In the genomic region with DNA sequence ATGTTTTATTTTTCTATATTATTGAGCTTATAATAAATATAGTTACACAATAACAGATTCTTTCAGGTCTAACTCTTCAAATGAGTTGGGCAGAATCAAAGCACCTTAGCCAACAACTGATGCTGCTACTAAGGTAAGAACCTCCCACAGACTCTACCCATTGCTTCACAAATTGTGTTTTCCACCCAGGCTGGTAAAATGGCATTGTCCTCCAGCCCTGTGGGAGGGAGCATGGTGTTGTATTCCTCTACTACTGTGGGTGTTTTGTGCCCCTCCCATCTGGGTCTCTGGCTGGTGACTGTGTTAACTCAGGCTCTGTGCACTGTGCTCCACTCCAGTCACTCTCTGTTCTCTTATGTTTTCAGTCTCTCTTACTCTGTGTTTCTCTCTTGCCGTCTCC, we compare ENCODE assay signal across 10 mouse cellular contexts. TPM values are rescaled to one million over a fixed set of nuclear protein-coding genes. Genes with fewer than 3 reads are reported as not detected.
DNase-seq lines count a peak whose midpoint lies in the region; ATAC-seq lines count a peak whose summit lies in the region.
"Had no signal": no experiment of that assay in that cellular context is flagged by ENCODE, and none has a peak within 500 bp of the region (broad histone marks: within the 10 kb centered on the region; RNA-seq: fewer than 3 reads in every experiment).

No protein-coding gene starts in this region.

- peaks cover 38% of the 10 kb centered on the region for H3K4me1 ChIP-seq in kidney, embryonic 16.5 days (ENCODE audit: insufficient read depth, low read length)
- peaks cover 32% of the 10 kb centered on the region for H3K4me1 ChIP-seq in embryonic facial prominence, embryonic 13.5 days
- peaks cover 18% of the 10 kb centered on the region for H3K4me1 ChIP-seq in hindbrain, embryonic 14.5 days (replicated peaks; ENCODE audit: control insufficient read depth, insufficient read depth, low read length)
- H3K4me1 ChIP-seq in midbrain, embryonic 13.5 days (replicated peaks): peaks cover 33% of the 10 kb centered on the region

- H3K4me2 ChIP-seq in kidney, embryonic 16.5 days (replicated peaks; ENCODE audit: low read depth, low read length): peak overlapping the region; percentile 65
- peak overlapping the region; percentile 67 for H3K4me2 ChIP-seq in embryonic facial prominence, embryonic 13.5 days
- peak overlapping the region; percentile 62 for H3K4me2 ChIP-seq in hindbrain, embryonic 14.5 days (replicated peaks)
- H3K4me2 ChIP-seq in midbrain, embryonic 13.5 days (replicated peaks): peak overlapping the region; percentile 73

- no peak for DNase-seq in kidney, postnatal 14 days
- no peak for DNase-seq in hindbrain, embryonic 14.5 days (ENCODE audit: low spot score)
- no peak for DNase-seq in urinary bladder, postnatal 25 days (ENCODE audit: low spot score)
- DNase-seq in thymus, postnatal 36 days: no peak
- DNase-seq in kidney, adult 8-10 months: no peak
- DNase-seq: embryo, embryonic 11 days; kidney, adult 11 months had no signal

- H3K9me3 ChIP-seq in kidney, embryonic 16.5 days (ENCODE audit: low read length): no peaks in the 10 kb centered on the region
- no peaks in the 10 kb centered on the region for H3K9me3 ChIP-seq in embryonic facial prominence, embryonic 13.5 days
- H3K9me3 ChIP-seq in hindbrain, embryonic 14.5 days (ENCODE audit: control insufficient read depth, low read length): no peaks in the 10 kb centered on the region
- H3K9me3 ChIP-seq in midbrain, embryonic 13.5 days: no peaks in the 10 kb centered on the region

- no peak for ATAC-seq in kidney, embryonic 16.5 days (ENCODE audit: low FRiP score, low TSS enrichment)
- ATAC-seq in embryonic facial prominence, embryonic 13.5 days (ENCODE audit: insufficient number of reproducible peaks, insufficient read depth, low FRiP score, low TSS enrichment, low read depth): no peak
- no peak for ATAC-seq in hindbrain, embryonic 14.5 days (ENCODE audit: low FRiP score)
- no peak for ATAC-seq in midbrain, embryonic 13.5 days

- H3K27me3 ChIP-seq in kidney, embryonic 16.5 days (ENCODE audit: insufficient read depth, low read length): no peaks in the 10 kb centered on the region
- H3K27me3 ChIP-seq in embryonic facial prominence, embryonic 13.5 days: no peaks in the 10 kb centered on the region
- H3K27me3 ChIP-seq in hindbrain, embryonic 14.5 days (ENCODE audit: control insufficient read depth, insufficient read depth, low read length): no peaks in the 10 kb centered on the region
- H3K27me3 ChIP-seq in midbrain, embryonic 13.5 days: no peaks in the 10 kb centered on the region

- H3K36me3 ChIP-seq in kidney, embryonic 16.5 days (ENCODE audit: insufficient read depth, low read length): 0 out of 2 replicates have a peak, but pooled peaks cover 11% of the 10 kb centered on the region
- peaks cover 10% of the 10 kb centered on the region for H3K36me3 ChIP-seq in embryonic facial prominence, embryonic 13.5 days
- H3K36me3 ChIP-seq in hindbrain, embryonic 14.5 days (replicated peaks; ENCODE audit: control insufficient read depth, insufficient read depth): no peaks in the 10 kb centered on the region; the same call in none of the 2 replicates
- H3K36me3 ChIP-seq in midbrain, embryonic 13.5 days: peaks cover 9% of the 10 kb centered on the region

- H3K27ac ChIP-seq in kidney, embryonic 16.5 days (ENCODE audit: low read length): no peak overlapping the region
- no peak overlapping the region for H3K27ac ChIP-seq in embryonic facial prominence, embryonic 13.5 days
- no peak overlapping the region for H3K27ac ChIP-seq in hindbrain, embryonic 14.5 days
- H3K27ac ChIP-seq in midbrain, embryonic 13.5 days: 0 out of 2 replicates have a peak overlapping the region, but pooled peaks have one; percentile 9

- peak overlapping the region; percentile 79 for H3K4me3 ChIP-seq in kidney, embryonic 16.5 days (ENCODE audit: low read length)
- H3K4me3 ChIP-seq in embryonic facial prominence, embryonic 13.5 days: 0 out of 2 replicates have a peak overlapping the region, but pooled peaks have one; percentile 98
- H3K4me3 ChIP-seq in hindbrain, embryonic 14.5 days (replicated peaks; ENCODE audit: low read length): no peak overlapping the region
- H3K4me3 ChIP-seq in midbrain, embryonic 13.5 days (replicated peaks): peak overlapping the region; percentile 98; the same call in 1 of the 2 replicates

- H3K9ac ChIP-seq in kidney, embryonic 16.5 days (replicated peaks; ENCODE audit: low read length): no peak overlapping the region
- H3K9ac ChIP-seq in embryonic facial prominence, embryonic 13.5 days: peak overlapping the region; percentile 37; the same call in 1 of the 2 replicates
- 0 out of 2 replicates have a peak overlapping the region, but pooled peaks have one; percentile 16 for H3K9ac ChIP-seq in hindbrain, embryonic 14.5 days
- peak overlapping the region; percentile 62 for H3K9ac ChIP-seq in midbrain, embryonic 13.5 days (replicated peaks)

- 44% methylated on average over 1 of the region's 1 CpGs for WGBS in kidney, embryonic 16.5 days
- WGBS in embryonic facial prominence, embryonic 13.5 days: 33% methylated on average over 1 of the region's 1 CpGs
- 37% methylated on average over 1 of the region's 1 CpGs for WGBS in hindbrain, embryonic 14.5 days
- WGBS in midbrain, embryonic 13.5 days: 55% methylated on average over 1 of the region's 1 CpGs

RNA-seq across cellular contexts. Expression of gene Mzt1, which starts 2.4 kb away (rescaled TPM):
- polyA plus RNA-seq in kidney, embryonic 16.5 days (2015; fragmentation: Nextera tagmentation; extraction: Ambion mirVana): 64.9 and 73.1 TPM in 2 replicates
- 87.1 and 90.9 TPM in 2 replicates for polyA plus RNA-seq in embryonic facial prominence, embryonic 13.5 days (2015; fragmentation: Nextera tagmentation; extraction: Ambion mirVana)
- polyA plus RNA-seq in hindbrain, embryonic 14.5 days (2014; fragmentation: Nextera tagmentation; extraction: Ambion mirVana): 78.2 and 96.6 TPM in 2 replicates
- 134 and 147 TPM in 2 replicates for polyA plus RNA-seq in midbrain, embryonic 13.5 days (2015; fragmentation: Nextera tagmentation; extraction: Ambion mirVana)

RNA-seq across cellular contexts. Expression of gene Bora, which starts 2.5 kb away (rescaled TPM):
- 66.0 and 83.6 TPM in 2 replicates for polyA plus RNA-seq in kidney, embryonic 16.5 days (2015; fragmentation: Nextera tagmentation; extraction: Ambion mirVana)
- polyA plus RNA-seq in embryonic facial prominence, embryonic 13.5 days (2015; fragmentation: Nextera tagmentation; extraction: Ambion mirVana): 70.5 and 80.3 TPM in 2 replicates
- polyA plus RNA-seq in hindbrain, embryonic 14.5 days (2014; fragmentation: Nextera tagmentation; extraction: Ambion mirVana): 11.2 and 13.6 TPM in 2 replicates
- 27.0 and 31.6 TPM in 2 replicates for polyA plus RNA-seq in midbrain, embryonic 13.5 days (2015; fragmentation: Nextera tagmentation; extraction: Ambion mirVana)

RNA-seq across cellular contexts. Expression of gene Rpl36a-ps1, which starts 49.4 kb away (rescaled TPM):
- 0.82 and 2.1 TPM in 2 replicates for polyA plus RNA-seq in kidney, embryonic 16.5 days (2015; fragmentation: Nextera tagmentation; extraction: Ambion mirVana)
- polyA plus RNA-seq in embryonic facial prominence, embryonic 13.5 days (2015; fragmentation: Nextera tagmentation; extraction: Ambion mirVana): 1.6 and 6.4 TPM in 2 replicates
- polyA plus RNA-seq in hindbrain, embryonic 14.5 days (2014; fragmentation: Nextera tagmentation; extraction: Ambion mirVana): 0.78 TPM in 1 of 2 replicates, not detected in the other
- polyA plus RNA-seq in midbrain, embryonic 13.5 days (2015; fragmentation: Nextera tagmentation; extraction: Ambion mirVana): 1.2 and 2.2 TPM in 2 replicates

RNA-seq across cellular contexts. Expression of gene Pibf1, which starts 55.7 kb away (rescaled TPM):
- polyA plus RNA-seq in kidney, embryonic 16.5 days (2015; fragmentation: Nextera tagmentation; extraction: Ambion mirVana): 18.4 and 20.3 TPM in 2 replicates
- 23.9 and 25.0 TPM in 2 replicates for polyA plus RNA-seq in embryonic facial prominence, embryonic 13.5 days (2015; fragmentation: Nextera tagmentation; extraction: Ambion mirVana)
- polyA plus RNA-seq in hindbrain, embryonic 14.5 days (2014; fragmentation: Nextera tagmentation; extraction: Ambion mirVana): 18.5 and 19.3 TPM in 2 replicates
- polyA plus RNA-seq in midbrain, embryonic 13.5 days (2015; fragmentation: Nextera tagmentation; extraction: Ambion mirVana): 19.7 and 21.2 TPM in 2 replicates

RNA-seq across cellular contexts. Expression of gene Dis3, which starts 56.1 kb away (rescaled TPM):
- 28.4 and 31.1 TPM in 2 replicates for polyA plus RNA-seq in kidney, embryonic 16.5 days (2015; fragmentation: Nextera tagmentation; extraction: Ambion mirVana)
- 34.6 and 37.5 TPM in 2 replicates for polyA plus RNA-seq in embryonic facial prominence, embryonic 13.5 days (2015; fragmentation: Nextera tagmentation; extraction: Ambion mirVana)
- polyA plus RNA-seq in hindbrain, embryonic 14.5 days (2014; fragmentation: Nextera tagmentation; extraction: Ambion mirVana): 28.8 and 30.9 TPM in 2 replicates
- polyA plus RNA-seq in midbrain, embryonic 13.5 days (2015; fragmentation: Nextera tagmentation; extraction: Ambion mirVana): 25.9 and 27.7 TPM in 2 replicates
